Mouse (Mus musculus): Measurements from ENCODE around the gene Nop2. TPM values are rescaled to one million over a fixed set of nuclear protein-coding genes. Genes with fewer than 3 reads are reported as not detected.
A peak's percentile ranks its signal among the peaks of the same experiment; 100 is the strongest.

Nop2 gene
- polyA plus RNA-seq, 1 experiment from 2014 or later: 25.2 TPM

GRCm38 (mm10) chr6:125192016-125192714 lies 60.5 kb downstream of the Nop2 start:
- 0% methylated on average over 34 of the region's 34 CpGs for WGBS (ENCODE audit: insufficient replicate concordance)
- H3K4me3 ChIP-seq (ENCODE audit: low read depth, low read length): peak overlapping the region; percentile 81
- no peaks in the 10 kb centered on the region for H3K27me3 ChIP-seq (ENCODE audit: control insufficient read depth, insufficient read depth, low read depth, low read length)
- no peaks in the 10 kb centered on the region for H3K9me3 ChIP-seq (replicated peaks; ENCODE audit: control insufficient read depth, low read length)
- H3K36me3 ChIP-seq (ENCODE audit: control insufficient read depth, insufficient read depth): peaks cover 42% of the 10 kb centered on the region
- peak; percentile 87 for ATAC-seq (ENCODE audit: low read depth)
- H3K4me1 ChIP-seq (ENCODE audit: control insufficient read depth, low read depth, low read length): peaks cover 20% of the 10 kb centered on the region
- peak overlapping the region; percentile 100 for H3K27ac ChIP-seq (ENCODE audit: low read length)
- peak overlapping the region; percentile 77 for H3K9ac ChIP-seq (ENCODE audit: low read depth, low read length)
- H3K4me2 ChIP-seq (ENCODE audit: low read depth, low read length): peak overlapping the region; percentile 92

DNA sequence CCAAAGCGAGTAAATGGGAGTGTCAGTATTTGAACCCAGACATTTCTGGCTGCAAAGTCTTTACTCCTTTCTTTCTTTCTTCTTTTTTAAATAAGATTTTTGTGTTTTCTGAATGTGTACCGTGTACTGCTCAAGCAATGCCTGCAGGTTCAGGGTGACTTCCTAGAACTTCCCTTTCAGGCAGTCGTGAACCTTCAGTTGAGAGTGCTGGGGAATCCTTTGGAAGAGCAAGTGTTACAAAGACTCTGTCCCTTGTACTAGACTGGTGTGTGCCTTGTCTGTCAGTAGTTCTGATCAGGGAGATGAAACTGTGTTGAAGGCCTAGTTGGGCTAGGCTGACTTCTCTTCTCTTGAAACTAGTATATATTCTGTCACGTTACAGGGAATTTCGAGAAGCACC lies 61.1 kb downstream of the Nop2 start:
- Histone ChIP-seq H3K4me2 (ENCODE audit: low read depth, low read length) (peak overlapping the region; percentile 92), H3K4me1 (ENCODE audit: control insufficient read depth, low read depth, low read length) (peaks cover 20% of the 10 kb centered on the region), H3K27me3 (ENCODE audit: control insufficient read depth, insufficient read depth, low read depth, low read length) (no peaks in the 10 kb centered on the region), H3K9me3 (replicated peaks; ENCODE audit: control insufficient read depth, low read length) (no peaks in the 10 kb centered on the region), H3K36me3 (ENCODE audit: control insufficient read depth, insufficient read depth) (peaks cover 36% of the 10 kb centered on the region), H3K9ac (ENCODE audit: low read depth, low read length) (peak overlapping the region; percentile 77), H3K4me3 (ENCODE audit: low read depth, low read length) (peak overlapping the region; percentile 81), H3K27ac (ENCODE audit: low read length) (peak overlapping the region; percentile 100)
- WGBS (ENCODE audit: insufficient replicate concordance): 11% methylated on average over 5 of the region's 5 CpGs
- no peak for ATAC-seq (ENCODE audit: low read depth)

- 26% methylated on average over 7 of the region's 7 CpGs for WGBS (ENCODE audit: insufficient replicate concordance)
- no peak for ATAC-seq (ENCODE audit: low read depth)
- Histone ChIP-seq H3K36me3 (ENCODE audit: control insufficient read depth, insufficient read depth) (peaks cover 30% of the 10 kb centered on the region), H3K4me2 (ENCODE audit: low read depth, low read length) (peak overlapping the region; percentile 92), H3K4me3 (ENCODE audit: low read depth, low read length) (peak overlapping the region; percentile 81), H3K27ac (ENCODE audit: low read length) (peak overlapping the region; percentile 100), H3K27me3 (ENCODE audit: control insufficient read depth, insufficient read depth, low read depth, low read length) (no peaks in the 10 kb centered on the region), H3K9me3 (replicated peaks; ENCODE audit: control insufficient read depth, low read length) (no peaks in the 10 kb centered on the region), H3K4me1 (ENCODE audit: control insufficient read depth, low read depth, low read length) (peaks cover 17% of the 10 kb centered on the region), H3K9ac (ENCODE audit: low read depth, low read length) (peak overlapping the region; percentile 1; the same call in 1 of the 2 replicates)
These were observed 61.7 kb downstream of the Nop2 start for GRCm38 (mm10) chr6:125193390-125193789.

Small RNA genes within 50 kb of the gene (microRNA-seq; reads per million reads assigned to microRNA genes)
- gene Mir7045: not detected

Other genes with a start within 250 kb of the Nop2 start
- gene Cd4, start 243.7 kb upstream of the Nop2 start, polyA plus RNA-seq (2015; fragmentation: Nextera tagmentation; extraction: Ambion mirVana): 0.11 and 0.14 TPM in 2 replicates
- gene Lag3, start 220.2 kb upstream of the Nop2 start, polyA plus RNA-seq (2015; fragmentation: Nextera tagmentation; extraction: Ambion mirVana): 0.12 and 0.15 TPM in 2 replicates
- gene Ptms, start 211.8 kb upstream of the Nop2 start, polyA plus RNA-seq (2015; fragmentation: Nextera tagmentation; extraction: Ambion mirVana): 42.3 and 49.6 TPM in 2 replicates
- 103 and 110 TPM in 2 replicates for gene Mlf2, start 200.5 kb upstream of the Nop2 start, polyA plus RNA-seq (2015; fragmentation: Nextera tagmentation; extraction: Ambion mirVana)
- gene Cops7a, start 166.4 kb upstream of the Nop2 start, polyA plus RNA-seq (2015; fragmentation: Nextera tagmentation; extraction: Ambion mirVana): 44.4 and 49.6 TPM in 2 replicates
- 0.05 and 0.11 TPM in 2 replicates for gene Pianp, start 135.2 kb upstream of the Nop2 start, polyA plus RNA-seq (2015; fragmentation: Nextera tagmentation; extraction: Ambion mirVana)
- gene Zfp384, start 122.8 kb upstream of the Nop2 start, polyA plus RNA-seq (2015; fragmentation: Nextera tagmentation; extraction: Ambion mirVana): 3.5 and 3.6 TPM in 2 replicates
- gene Ing4, start 92.1 kb upstream of the Nop2 start, polyA plus RNA-seq (2015; fragmentation: Nextera tagmentation; extraction: Ambion mirVana): 27.6 and 32.4 TPM in 2 replicates
- gene Acrbp, start 82.2 kb upstream of the Nop2 start, polyA plus RNA-seq (2015; fragmentation: Nextera tagmentation; extraction: Ambion mirVana): 2.0 and 4.5 TPM in 2 replicates
- gene Lpar5, start 64.0 kb upstream of the Nop2 start, polyA plus RNA-seq (2015; fragmentation: Nextera tagmentation; extraction: Ambion mirVana): 1.4 and 1.5 TPM in 2 replicates
- 18.2 and 22.9 TPM in 2 replicates for gene Chd4, start 35.9 kb upstream of the Nop2 start, polyA plus RNA-seq (2015; fragmentation: Nextera tagmentation; extraction: Ambion mirVana)
- gene Iffo1, start 13.3 kb downstream of the Nop2 start, polyA plus RNA-seq (2015; fragmentation: Nextera tagmentation; extraction: Ambion mirVana): 3.0 and 4.2 TPM in 2 replicates
- 1,120 and 1,202 TPM in 2 replicates for gene Gapdh, start 34.6 kb downstream of the Nop2 start, polyA plus RNA-seq (2015; fragmentation: Nextera tagmentation; extraction: Ambion mirVana)
- 96.1 and 98.1 TPM in 2 replicates for gene Ncapd2, start 59.8 kb downstream of the Nop2 start, polyA plus RNA-seq (2015; fragmentation: Nextera tagmentation; extraction: Ambion mirVana)
- gene Mrpl51, start 59.9 kb downstream of the Nop2 start, polyA plus RNA-seq (2015; fragmentation: Nextera tagmentation; extraction: Ambion mirVana): 145 and 162 TPM in 2 replicates
- 1.5 and 1.8 TPM in 2 replicates for gene Vamp1, start 83.6 kb downstream of the Nop2 start, polyA plus RNA-seq (2015; fragmentation: Nextera tagmentation; extraction: Ambion mirVana)
- 9.1 and 9.7 TPM in 2 replicates for gene Tapbpl, start 100.0 kb downstream of the Nop2 start, polyA plus RNA-seq (2015; fragmentation: Nextera tagmentation; extraction: Ambion mirVana)
- 1.1 and 1.5 TPM in 2 replicates for gene Cd27, start 105.1 kb downstream of the Nop2 start, polyA plus RNA-seq (2015; fragmentation: Nextera tagmentation; extraction: Ambion mirVana)
- not detected in 2 replicates for gene Tuba3a, start 154.1 kb downstream of the Nop2 start, polyA plus RNA-seq (2015; fragmentation: Nextera tagmentation; extraction: Ambion mirVana)
- gene Ltbr, start 182.0 kb downstream of the Nop2 start, polyA plus RNA-seq (2015; fragmentation: Nextera tagmentation; extraction: Ambion mirVana): 22.3 and 22.5 TPM in 2 replicates
- 0.61 and 0.74 TPM in 2 replicates for gene Scnn1a, start 188.8 kb downstream of the Nop2 start, polyA plus RNA-seq (2015; fragmentation: Nextera tagmentation; extraction: Ambion mirVana)
- gene Tnfrsf1a, start 217.5 kb downstream of the Nop2 start, polyA plus RNA-seq (2015; fragmentation: Nextera tagmentation; extraction: Ambion mirVana): 30.5 and 32.8 TPM in 2 replicates
- 0.65 and 0.86 TPM in 2 replicates for gene Plekhg6, start 248.9 kb downstream of the Nop2 start, polyA plus RNA-seq (2015; fragmentation: Nextera tagmentation; extraction: Ambion mirVana)

Measured in liver, embryonic 16.5 days (tissue).